In genomic region chr4:123687025-123687781, GRCm38 (mm10) we compare ENCODE assay signal across 8 mouse cellular contexts. TPM values are rescaled to one million over a fixed set of nuclear protein-coding genes. Genes with fewer than 3 reads are reported as not detected.
DNase-seq lines count a peak whose midpoint lies in the region; ATAC-seq and TF ChIP-seq lines count a peak whose summit lies in the region.

No protein-coding gene starts in this region.

- no peak for TF ChIP-seq CTCF in gastrocnemius, adult 2 months (IDR thresholded peaks at IDR 0.05)

- WGBS in hindbrain, embryonic 15.5 days = 1% methylated on average over 53 of the region's 89 CpGs
- WGBS in liver, embryonic 11.5 days = under 1% methylated on average over 53 of the region's 89 CpGs
- under 1% methylated on average over 27 of the region's 89 CpGs for WGBS in midbrain, embryonic 16.5 days

- peak overlapping the region; percentile 86 for H3K4me3 ChIP-seq in gastrocnemius, adult 2 months
- H3K4me3 ChIP-seq in hindbrain, embryonic 15.5 days = peak overlapping the region; percentile 97
- H3K4me3 ChIP-seq in liver, embryonic 11.5 days (ENCODE audit: low read depth, low read length) = peak overlapping the region; percentile 72
- H3K4me3 ChIP-seq in midbrain, embryonic 16.5 days (ENCODE audit: low read depth, low read length) = peak overlapping the region; percentile 93

- intact Hi-C loops in left cerebral cortex, postnatal 4 days (cut with DNase I) = no loop called here
- intact Hi-C loops in gastrocnemius, adult 2 months (cut with DNase I) = no loop called here

- H3K9me3 ChIP-seq in hindbrain, embryonic 15.5 days = no peaks in the 10 kb centered on the region
- H3K9me3 ChIP-seq in liver, embryonic 11.5 days (ENCODE audit: control insufficient read depth, low read length) = no peaks in the 10 kb centered on the region
- no peaks in the 10 kb centered on the region for H3K9me3 ChIP-seq in midbrain, embryonic 16.5 days (replicated peaks; ENCODE audit: control insufficient read depth, low read length, poor library complexity, severe bottlenecking)

- ATAC-seq in hindbrain, embryonic 15.5 days (ENCODE audit: low FRiP score, low read depth) = peak; percentile 61
- ATAC-seq in liver, embryonic 11.5 days (replicated peaks; ENCODE audit: low FRiP score) = peak; percentile 74
- peak; percentile 69 for ATAC-seq in midbrain, embryonic 16.5 days

- peaks cover 35% of the 10 kb centered on the region for H3K4me1 ChIP-seq in hindbrain, embryonic 15.5 days (replicated peaks)
- H3K4me1 ChIP-seq in liver, embryonic 11.5 days (replicated peaks; ENCODE audit: control insufficient read depth, insufficient read depth, low read length) = peaks cover 12% of the 10 kb centered on the region; the same call in 1 of the 2 replicates
- peaks cover 18% of the 10 kb centered on the region for H3K4me1 ChIP-seq in midbrain, embryonic 16.5 days (ENCODE audit: control insufficient read depth, insufficient read depth, low read length)

- peak overlapping the region; percentile 95 for H3K4me2 ChIP-seq in hindbrain, embryonic 15.5 days
- H3K4me2 ChIP-seq in liver, embryonic 11.5 days = peak overlapping the region; percentile 99
- peak overlapping the region; percentile 94 for H3K4me2 ChIP-seq in midbrain, embryonic 16.5 days (ENCODE audit: low read length)

- H3K27ac ChIP-seq in gastrocnemius, adult 2 months = peak overlapping the region; percentile 61
- peak overlapping the region; percentile 98 for H3K27ac ChIP-seq in hindbrain, embryonic 15.5 days (replicated peaks)
- H3K27ac ChIP-seq in liver, embryonic 11.5 days (ENCODE audit: low read depth, low read length) = 0 out of 2 replicates have a peak overlapping the region, but pooled peaks have one; percentile 19
- H3K27ac ChIP-seq in midbrain, embryonic 16.5 days (ENCODE audit: low read length) = peak overlapping the region; percentile 95

- H3K27me3 ChIP-seq in hindbrain, embryonic 15.5 days = no peaks in the 10 kb centered on the region
- peaks cover 31% of the 10 kb centered on the region for H3K27me3 ChIP-seq in liver, embryonic 11.5 days (replicated peaks; ENCODE audit: control insufficient read depth, insufficient read depth, low read length)
- H3K27me3 ChIP-seq in midbrain, embryonic 16.5 days (ENCODE audit: control insufficient read depth, insufficient read depth, low read depth, low read length) = no peaks in the 10 kb centered on the region

- peak; percentile 45 for DNase-seq in left cerebral cortex, postnatal 4 days
- no peak for DNase-seq in left cerebral cortex, adult 9 months (ENCODE audit: low spot score in 2 of 2)
- DNase-seq in cerebellum, adult 8-10 months = peak; percentile 75
- DNase-seq in gastrocnemius, adult 2 months = peak; percentile 57
- DNase-seq in liver, embryonic 11.5 days (ENCODE audit: low spot score) = peak; percentile 60
- DNase-seq in thymus, postnatal 4 days = peak; percentile 53

- peaks cover 11% of the 10 kb centered on the region for H3K36me3 ChIP-seq in hindbrain, embryonic 15.5 days
- no peaks in the 10 kb centered on the region for H3K36me3 ChIP-seq in liver, embryonic 11.5 days (ENCODE audit: control insufficient read depth, insufficient read depth, low read length)
- peaks cover 9% of the 10 kb centered on the region for H3K36me3 ChIP-seq in midbrain, embryonic 16.5 days (ENCODE audit: control insufficient read depth, insufficient read depth, low read length)

- H3K9ac ChIP-seq in hindbrain, embryonic 15.5 days = peak overlapping the region; percentile 98
- peak overlapping the region; percentile 64 for H3K9ac ChIP-seq in liver, embryonic 11.5 days (ENCODE audit: low read depth, low read length)
- peak overlapping the region; percentile 99 for H3K9ac ChIP-seq in midbrain, embryonic 16.5 days (ENCODE audit: low read depth, low read length)

RNA-seq across cellular contexts. Expression of gene Macf1, which starts 3.0 kb away (rescaled TPM):
- 100 to 1,000 TPM; 337 to 347 TPM for total RNA-seq in left cerebral cortex, postnatal 4 days (2021)
- total RNA-seq in gastrocnemius, adult 2 months (2021) = 10 to 100 TPM; 48.4 to 66.4 TPM
- polyA plus RNA-seq in hindbrain, embryonic 15.5 days (2015; fragmentation: Nextera tagmentation; extraction: Ambion mirVana) = 69.2 and 71.9 TPM in 2 replicates
- polyA plus RNA-seq in liver, embryonic 11.5 days (2014; fragmentation: Nextera tagmentation; extraction: Ambion mirVana) = 35.3 and 36.5 TPM in 2 replicates
- polyA plus RNA-seq in midbrain, embryonic 16.5 days (2015; fragmentation: Nextera tagmentation; extraction: Ambion mirVana) = 75.7 and 78.7 TPM in 2 replicates

RNA-seq across cellular contexts. Expression of gene Ndufs5, which starts 30.8 kb away (rescaled TPM):
- 100 to 1,000 TPM; 134 to 138 TPM for total RNA-seq in left cerebral cortex, postnatal 4 days (2021)
- total RNA-seq in gastrocnemius, adult 2 months (2021) = 100 to 1,000 TPM; 242 to 305 TPM
- 457 and 489 TPM in 2 replicates for polyA plus RNA-seq in hindbrain, embryonic 15.5 days (2015; fragmentation: Nextera tagmentation; extraction: Ambion mirVana)
- 312 and 323 TPM in 2 replicates for polyA plus RNA-seq in liver, embryonic 11.5 days (2014; fragmentation: Nextera tagmentation; extraction: Ambion mirVana)
- polyA plus RNA-seq in midbrain, embryonic 16.5 days (2015; fragmentation: Nextera tagmentation; extraction: Ambion mirVana) = 403 and 425 TPM in 2 replicates

Comparison
In these comparisons a context has a peak if more than half of its experiments do, and no peak if none do; other contexts are left out.
1. DNase-seq: peak in left cerebral cortex, postnatal 4 days (single experiment), cerebellum, adult 8-10 months (single experiment), gastrocnemius, adult 2 months (single experiment), liver, embryonic 11.5 days (single experiment) and thymus, postnatal 4 days (single experiment); none in left cerebral cortex, adult 9 months (0 of 2).
2. H3K27ac ChIP-seq: peak in every context shown above with its lines; median percentile 98 in hindbrain, embryonic 15.5 days; 95 in midbrain, embryonic 16.5 days; 61 in gastrocnemius, adult 2 months; 19 in liver, embryonic 11.5 days.
3. Peak in every context shown above with its lines, with median percentiles within 50 percentile points of each other: H3K4me3 ChIP-seq, ATAC-seq, H3K4me2 ChIP-seq and H3K9ac ChIP-seq.